Mouse (Mus musculus): Measurements from ENCODE around the gene Fez1. TPM values are rescaled to one million over a fixed set of nuclear protein-coding genes. Genes with fewer than 3 reads are reported as not detected.

The Fez1 gene
- polyA plus RNA-seq (2015; fragmentation: Nextera tagmentation; extraction: Ambion mirVana): 3.1 and 3.8 TPM in 2 replicates

DNA sequence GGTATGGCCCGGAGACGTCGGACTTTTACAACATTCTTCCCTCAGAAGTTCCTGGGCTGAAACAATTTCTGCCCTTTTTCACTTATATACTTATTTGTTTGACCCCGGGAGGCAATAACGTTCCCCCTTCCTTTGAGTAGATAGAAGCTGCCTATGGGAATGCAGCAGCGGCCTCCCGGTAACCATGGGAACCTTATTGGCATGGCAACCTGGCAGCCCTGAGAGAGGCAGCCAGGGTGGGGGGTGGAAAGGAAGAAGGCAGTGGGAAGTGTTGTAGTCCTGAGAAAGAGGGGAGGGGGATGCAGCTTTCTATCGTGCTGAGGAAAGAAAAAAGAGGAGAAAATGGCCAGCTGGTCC lies at the start of gene Fez1:
Fez1 (plus strand) TSS at position 221 of the 357 bp plus-strand sequence.
- peak within 1 kb of the TSS; percentile 35 for H3K4me2 ChIP-seq
- whole genome bisulfite sequencing: 4% methylated on average over 8 of the region's 8 CpGs
- H3K4me3 ChIP-seq: no peak within 1 kb of the TSS
- no peaks in the 10 kb centered on the region for H3K27me3 ChIP-seq
- H3K9ac ChIP-seq: no peak within 1 kb of the TSS
- peaks cover 7% of the 10 kb centered on the region for H3K4me1 ChIP-seq
- H3K27ac ChIP-seq: no peak within 1 kb of the TSS
- no peaks in the 10 kb centered on the region for H3K36me3 ChIP-seq
- no peaks in the 10 kb centered on the region for H3K9me3 ChIP-seq
- no peak for ATAC-seq (ENCODE audit: borderline replicate concordance, extremely low read depth, low FRiP score, low TSS enrichment)

DNA sequence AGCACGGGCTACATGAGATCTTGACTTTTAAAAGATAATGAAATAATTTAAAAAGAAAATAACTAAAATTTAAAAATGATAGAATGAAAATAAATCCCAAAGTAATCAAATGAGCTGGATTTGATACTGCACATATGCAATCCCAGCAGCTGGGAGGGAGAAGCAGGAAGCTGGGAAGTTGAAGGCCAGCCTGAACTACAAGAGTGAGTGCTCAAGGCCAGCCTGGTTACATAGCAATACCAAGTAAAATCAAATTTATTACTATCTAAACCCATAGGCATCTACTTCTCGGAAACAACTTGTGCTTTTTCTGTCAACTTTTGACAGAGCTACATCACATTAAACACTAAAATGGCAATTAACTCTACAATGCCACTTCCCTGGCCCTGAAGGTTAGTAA lies 37.7 kb upstream of the Fez1 start:
- peaks cover 83% of the 10 kb centered on the region for H3K36me3 ChIP-seq
- H3K27ac ChIP-seq: no peak overlapping the region
- no peaks in the 10 kb centered on the region for H3K4me1 ChIP-seq
- ATAC-seq (ENCODE audit: borderline replicate concordance, extremely low read depth, low FRiP score, low TSS enrichment): no peak
- no peak overlapping the region for H3K9ac ChIP-seq
- no peak overlapping the region for H3K4me3 ChIP-seq
- WGBS: 89% methylated on average over 2 of the region's 2 CpGs
- no peak overlapping the region for H3K4me2 ChIP-seq
- no peaks in the 10 kb centered on the region for H3K9me3 ChIP-seq
- H3K27me3 ChIP-seq: no peaks in the 10 kb centered on the region

DNA sequence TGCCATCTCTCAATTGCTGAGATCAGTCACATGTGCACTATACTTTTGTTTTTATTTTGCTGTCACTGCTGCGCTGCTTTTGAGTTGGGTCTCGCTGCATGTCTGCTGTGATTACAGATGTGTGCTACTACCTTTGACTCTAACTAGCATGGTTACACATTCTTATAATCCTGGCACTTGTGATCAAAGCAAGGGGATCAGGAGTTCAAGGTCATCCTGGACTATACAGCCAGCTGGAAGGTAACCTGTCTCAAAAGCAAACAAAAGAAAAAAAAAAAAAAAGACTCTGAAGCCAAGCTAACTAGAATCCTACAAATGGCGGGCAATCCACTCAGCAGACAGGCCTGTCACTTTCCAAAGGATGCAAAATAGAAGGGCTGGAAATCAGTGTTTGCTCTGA lies 29.5 kb upstream of the Fez1 start:
- no peak for ATAC-seq (ENCODE audit: borderline replicate concordance, extremely low read depth, low FRiP score, low TSS enrichment)

DNA sequence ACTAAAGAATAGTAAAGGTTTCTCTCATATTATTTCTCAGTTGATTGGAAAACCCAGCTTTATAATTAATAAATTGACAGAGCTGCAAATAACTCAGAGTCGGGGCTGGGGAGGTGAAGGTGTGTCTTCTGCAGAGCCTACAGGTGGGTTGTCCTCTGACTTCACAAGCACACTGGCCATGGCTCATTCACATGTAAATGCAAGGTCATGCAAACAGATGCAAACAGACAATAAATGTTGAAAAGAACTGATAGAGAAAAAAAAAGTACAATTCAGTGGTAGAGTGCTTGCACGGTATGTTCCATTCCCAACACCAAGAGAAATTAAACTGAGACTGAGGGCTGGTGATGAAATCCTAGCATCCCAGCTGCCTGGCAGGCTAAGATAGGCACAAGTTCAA lies 27.2 kb upstream of the Fez1 start:
- WGBS: 78% methylated on average over 2 of the region's 2 CpGs
- peaks cover 9% of the 10 kb centered on the region for H3K4me1 ChIP-seq
- H3K36me3 ChIP-seq: peaks cover 17% of the 10 kb centered on the region; the same call in 1 of the 2 replicates
- no peaks in the 10 kb centered on the region for H3K9me3 ChIP-seq
- ATAC-seq (ENCODE audit: borderline replicate concordance, extremely low read depth, low FRiP score, low TSS enrichment): no peak
- no peak overlapping the region for H3K4me2 ChIP-seq
- no peaks in the 10 kb centered on the region for H3K27me3 ChIP-seq
- H3K27ac ChIP-seq: no peak overlapping the region
- H3K4me3 ChIP-seq: no peak overlapping the region
- H3K9ac ChIP-seq: no peak overlapping the region

More for the DNA sequence above, 29.5 kb upstream of the Fez1 start:
- Histone ChIP-seq H3K27me3 (no peaks in the 10 kb centered on the region), H3K4me2 (no peak overlapping the region), H3K4me1 (peaks cover 9% of the 10 kb centered on the region), H3K9ac (no peak overlapping the region), H3K36me3 (peaks cover 36% of the 10 kb centered on the region), H3K27ac (no peak overlapping the region), H3K4me3 (no peak overlapping the region), H3K9me3 (no peaks in the 10 kb centered on the region)
- WGBS: 82% methylated on average over 3 of the region's 3 CpGs

DNA sequence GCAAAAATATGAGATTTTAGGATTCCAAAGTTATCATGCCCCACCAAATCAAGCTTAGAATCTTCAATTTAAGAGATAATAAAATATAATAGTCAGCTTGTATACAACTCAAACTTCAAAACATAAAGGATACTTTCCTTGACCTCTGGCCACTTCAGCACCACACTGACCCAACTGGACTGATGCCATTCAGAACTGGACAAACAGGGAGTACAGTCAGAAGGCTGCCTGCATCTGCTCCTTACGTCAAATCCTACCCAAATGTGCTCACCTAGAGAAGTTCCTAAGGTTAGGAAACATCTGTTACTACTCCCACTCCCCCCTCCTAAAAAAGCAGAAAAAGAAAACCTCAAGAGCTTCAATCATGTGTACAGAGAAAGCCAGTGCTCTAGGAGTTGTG lies 26.1 kb upstream of the Fez1 start:
- H3K4me2 ChIP-seq: no peak overlapping the region
- H3K4me3 ChIP-seq: no peak overlapping the region
- WGBS: 69% methylated on average over 1 of the region's 1 CpGs

DNA sequence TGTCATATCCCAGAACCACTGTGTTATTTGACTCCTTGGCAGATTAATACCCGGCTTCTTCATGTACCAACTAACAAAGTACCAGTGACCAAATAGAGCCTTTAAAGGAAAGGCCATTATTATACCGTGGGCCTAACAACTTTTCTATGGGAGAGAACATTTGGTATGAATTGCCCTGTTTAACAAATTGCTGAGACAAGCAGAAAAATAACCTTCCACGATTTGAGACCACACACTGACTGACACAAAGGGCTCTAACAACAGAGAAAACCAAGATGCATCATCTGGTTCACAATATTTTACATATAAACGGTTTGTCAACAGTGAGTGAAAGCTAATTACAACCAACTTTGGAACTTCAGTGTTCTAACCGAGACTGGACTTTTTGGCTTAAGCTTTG lies 25.4 kb upstream of the Fez1 start:
- peak overlapping the region; percentile 86 for H3K4me3 ChIP-seq
- WGBS: 13% methylated on average over 5 of the region's 5 CpGs
- ATAC-seq (ENCODE audit: borderline replicate concordance, extremely low read depth, low FRiP score, low TSS enrichment): no peak

More for the DNA sequence above, 26.1 kb upstream of the Fez1 start:
- Histone ChIP-seq H3K9ac (no peak overlapping the region), H3K9me3 (no peaks in the 10 kb centered on the region), H3K27me3 (no peaks in the 10 kb centered on the region), H3K36me3 (peaks cover 10% of the 10 kb centered on the region; the same call in 1 of the 2 replicates), H3K27ac (no peak overlapping the region), H3K4me1 (peaks cover 9% of the 10 kb centered on the region)
- ATAC-seq (ENCODE audit: borderline replicate concordance, extremely low read depth, low FRiP score, low TSS enrichment): no peak

DNA sequence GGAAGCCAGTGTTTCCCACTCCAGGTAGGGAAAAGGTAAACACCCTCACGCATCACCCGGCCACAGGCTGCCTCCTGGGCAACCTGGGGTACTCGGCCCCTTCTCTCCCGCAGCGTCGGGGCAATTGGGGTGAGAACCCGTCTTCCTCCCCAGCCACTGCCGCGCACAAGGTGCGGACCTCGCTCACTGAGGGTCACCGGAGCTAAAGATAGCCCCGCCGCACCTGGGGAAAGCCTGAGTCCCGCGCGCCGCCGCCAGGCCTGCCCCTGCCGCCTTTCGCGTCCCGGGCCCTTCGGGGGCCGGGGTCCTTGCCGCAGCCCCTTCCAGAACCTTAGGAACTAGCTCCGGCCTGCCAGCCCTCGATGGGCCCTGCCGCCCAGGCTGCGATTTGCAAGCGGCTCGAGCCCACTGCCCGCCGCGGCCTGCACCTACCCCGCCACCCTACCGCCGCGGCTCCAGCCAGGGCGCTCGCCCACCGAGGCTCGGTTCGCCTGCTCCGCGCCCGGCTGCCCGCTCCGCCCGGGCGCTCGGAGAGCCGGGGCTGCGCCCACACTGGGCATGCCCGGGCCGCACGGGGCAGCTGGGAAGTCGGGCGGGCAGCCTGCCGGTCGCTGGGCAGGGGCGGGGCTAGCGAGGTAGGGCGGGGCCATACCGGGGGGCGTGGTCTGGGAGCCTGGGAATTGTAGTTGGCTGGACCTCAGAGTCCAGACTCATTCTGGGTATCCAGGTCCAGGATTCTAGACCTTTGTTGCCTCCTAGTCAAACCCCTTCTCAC lies 24.7 kb upstream of the Fez1 start, which contains the start of gene Ei24:
Ei24 (minus strand) TSS at position 613 of the 775 bp plus-strand sequence.
- peak; percentile 99 for ATAC-seq (ENCODE audit: borderline replicate concordance, extremely low read depth, low FRiP score, low TSS enrichment)
- Histone ChIP-seq H3K9ac (peak within 1 kb of the TSS; percentile 96), H3K36me3 (no peaks in the 10 kb centered on the region), H3K4me2 (peak within 1 kb of the TSS; percentile 71), H3K9me3 (no peaks in the 10 kb centered on the region), H3K27me3 (no peaks in the 10 kb centered on the region), H3K27ac (peak within 1 kb of the TSS; percentile 71), H3K4me3 (peak within 1 kb of the TSS; percentile 86), H3K4me1 (peaks cover 9% of the 10 kb centered on the region)
- WGBS: under 1% methylated on average over 66 of the region's 66 CpGs

More for the DNA sequence above, 25.4 kb upstream of the Fez1 start:
- peaks cover 9% of the 10 kb centered on the region for H3K4me1 ChIP-seq
- no peaks in the 10 kb centered on the region for H3K9me3 ChIP-seq
- no peaks in the 10 kb centered on the region for H3K27me3 ChIP-seq
- no peak overlapping the region for H3K27ac ChIP-seq
- peak overlapping the region; percentile 96 for H3K9ac ChIP-seq
- H3K36me3 ChIP-seq: 0 out of 2 replicates have a peak, but pooled peaks cover 6% of the 10 kb centered on the region
- peak overlapping the region; percentile 71 for H3K4me2 ChIP-seq

DNA sequence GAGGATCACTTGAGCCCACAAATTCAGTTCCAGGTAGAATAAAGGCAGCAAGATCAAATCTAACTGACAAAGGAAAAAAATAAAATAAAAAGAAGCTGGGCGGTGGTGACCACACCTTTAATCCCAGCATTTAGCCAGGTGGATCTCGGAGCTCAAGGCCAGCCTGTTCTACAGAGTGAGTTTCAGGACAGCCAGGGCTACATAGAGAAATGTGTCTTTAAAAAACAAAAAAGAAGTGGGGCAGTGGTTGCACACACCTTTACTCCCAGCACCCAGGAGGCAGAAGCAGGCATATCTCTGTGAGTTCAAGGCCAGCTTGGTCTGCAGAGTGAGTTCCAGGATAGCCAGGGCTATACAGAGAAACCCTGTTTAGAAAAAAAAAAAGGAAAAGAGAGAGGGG lies 19.7 kb upstream of the Fez1 start:
- Histone ChIP-seq H3K4me3 (no peak overlapping the region), H3K36me3 (no peaks in the 10 kb centered on the region), H3K9me3 (no peaks in the 10 kb centered on the region), H3K9ac (no peak overlapping the region), H3K4me1 (no peaks in the 10 kb centered on the region), H3K4me2 (no peak overlapping the region), H3K27me3 (no peaks in the 10 kb centered on the region), H3K27ac (no peak overlapping the region)
- WGBS: 82% methylated on average over 2 of the region's 2 CpGs
- ATAC-seq (ENCODE audit: borderline replicate concordance, extremely low read depth, low FRiP score, low TSS enrichment): no peak

DNA sequence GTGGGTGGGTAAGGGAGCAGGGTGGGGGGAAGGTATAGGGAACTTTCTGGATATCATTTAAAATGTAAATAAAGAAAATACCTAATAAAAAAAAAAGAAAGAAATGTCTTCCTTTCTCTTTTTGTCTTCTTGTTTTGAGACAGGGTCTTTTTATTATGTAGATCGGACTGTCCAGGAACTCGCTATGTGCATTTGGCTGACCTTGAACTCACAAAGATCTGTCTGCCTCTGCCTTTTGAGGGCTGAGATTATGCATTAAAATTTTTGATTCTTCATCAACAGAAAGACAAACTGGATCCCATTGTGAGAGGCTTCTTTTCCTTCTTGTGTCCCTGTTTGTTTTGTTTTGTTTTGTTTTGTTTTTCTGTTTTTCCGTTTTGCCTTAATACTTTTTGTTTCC lies 18.7 kb upstream of the Fez1 start:
- H3K27ac ChIP-seq: no peak overlapping the region
- no peaks in the 10 kb centered on the region for H3K27me3 ChIP-seq
- H3K36me3 ChIP-seq: no peaks in the 10 kb centered on the region
- H3K9me3 ChIP-seq: no peaks in the 10 kb centered on the region
- WGBS: 79% methylated on average over 3 of the region's 3 CpGs
- H3K4me1 ChIP-seq: no peaks in the 10 kb centered on the region
- no peak for ATAC-seq (ENCODE audit: borderline replicate concordance, extremely low read depth, low FRiP score, low TSS enrichment)
- no peak overlapping the region for H3K4me3 ChIP-seq
- H3K4me2 ChIP-seq: no peak overlapping the region
- H3K9ac ChIP-seq: no peak overlapping the region

DNA sequence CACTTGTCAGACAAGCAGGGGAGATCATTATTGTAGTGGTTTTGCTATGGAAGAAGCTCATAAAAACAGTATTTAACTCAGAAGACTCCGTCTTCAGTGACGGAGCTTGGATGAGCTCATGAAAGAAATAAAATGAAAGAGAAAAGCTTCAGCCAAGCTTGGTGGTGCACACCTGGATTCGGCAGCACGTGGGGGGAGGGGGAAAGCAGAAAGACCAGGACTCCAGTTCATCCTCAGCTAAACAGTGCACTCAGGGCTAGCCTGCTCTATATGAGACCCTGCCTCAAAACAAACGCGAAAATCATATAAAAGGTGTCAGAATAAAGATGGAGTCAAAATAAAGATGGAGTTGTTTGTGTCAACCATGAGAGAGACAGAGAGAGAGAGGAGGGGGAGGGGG lies 18.3 kb upstream of the Fez1 start:
- H3K36me3 ChIP-seq: no peaks in the 10 kb centered on the region
- no peaks in the 10 kb centered on the region for H3K4me1 ChIP-seq
- ATAC-seq (ENCODE audit: borderline replicate concordance, extremely low read depth, low FRiP score, low TSS enrichment): no peak
- H3K9ac ChIP-seq: no peak overlapping the region
- H3K27ac ChIP-seq: no peak overlapping the region
- no peaks in the 10 kb centered on the region for H3K9me3 ChIP-seq
- 79% methylated on average over 6 of the region's 6 CpGs for WGBS
- H3K4me3 ChIP-seq: no peak overlapping the region
- no peaks in the 10 kb centered on the region for H3K27me3 ChIP-seq
- H3K4me2 ChIP-seq: no peak overlapping the region

DNA sequence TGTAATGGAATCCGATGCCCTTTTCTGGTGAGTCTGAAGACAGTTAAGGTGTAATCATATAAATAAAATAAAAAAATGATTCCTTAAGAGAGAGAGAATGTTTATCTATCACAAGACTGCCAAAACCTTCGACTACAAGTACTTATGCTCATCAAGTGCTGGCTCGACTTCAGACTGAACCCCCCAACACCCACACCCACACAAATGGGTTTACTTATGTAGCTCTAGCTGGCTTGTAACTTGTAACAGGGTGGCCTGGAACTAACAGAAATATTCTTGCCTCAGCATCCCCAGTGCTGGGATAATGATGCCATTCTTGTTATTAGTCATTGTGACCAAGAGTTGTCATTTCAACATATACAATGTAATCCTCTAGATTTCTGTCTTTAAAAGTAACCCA lies 17.7 kb upstream of the Fez1 start:
- Histone ChIP-seq H3K36me3 (no peaks in the 10 kb centered on the region), H3K4me3 (no peak overlapping the region), H3K27me3 (no peaks in the 10 kb centered on the region), H3K4me1 (no peaks in the 10 kb centered on the region), H3K27ac (no peak overlapping the region), H3K9me3 (no peaks in the 10 kb centered on the region), H3K9ac (no peak overlapping the region), H3K4me2 (no peak overlapping the region)
- 57% methylated on average over 3 of the region's 3 CpGs for WGBS
- ATAC-seq (ENCODE audit: borderline replicate concordance, extremely low read depth, low FRiP score, low TSS enrichment): no peak

DNA sequence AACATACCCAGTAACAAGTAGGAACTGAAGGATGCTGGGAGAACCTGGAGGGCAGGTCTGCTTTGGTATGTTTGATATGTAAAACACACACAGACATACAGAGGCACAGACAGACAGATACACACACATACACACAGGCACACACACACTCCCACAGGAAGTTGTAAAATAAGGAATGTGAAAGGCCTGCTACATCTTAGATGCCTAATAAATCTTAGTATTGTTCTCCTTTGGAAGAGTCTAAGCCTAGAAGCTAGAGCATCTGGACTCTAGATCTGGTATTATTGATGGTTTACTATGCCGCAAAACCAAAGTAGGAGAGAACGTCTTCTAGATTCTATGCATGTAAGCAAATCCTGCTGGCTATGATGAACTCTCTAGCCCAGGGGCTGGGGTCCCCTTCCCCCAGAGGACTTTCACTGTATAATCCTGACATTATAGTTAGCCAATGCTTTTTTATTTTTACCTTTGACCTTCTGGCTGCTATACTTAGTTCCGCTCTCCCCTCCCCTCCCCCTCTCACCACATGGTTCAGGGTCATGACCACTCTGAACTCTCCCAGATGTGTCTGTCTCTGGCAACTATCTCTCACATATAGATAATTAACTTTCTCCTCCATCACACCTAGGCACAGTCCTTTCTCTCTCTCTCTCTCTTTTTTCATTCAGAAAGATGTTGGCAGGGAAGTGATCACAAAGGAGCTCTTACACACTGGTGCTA lies 16.2 kb upstream of the Fez1 start:
- H3K4me1 ChIP-seq: no peaks in the 10 kb centered on the region
- H3K9me3 ChIP-seq: no peaks in the 10 kb centered on the region
- no peak overlapping the region for H3K4me3 ChIP-seq
- H3K27ac ChIP-seq: no peak overlapping the region
- no peaks in the 10 kb centered on the region for H3K36me3 ChIP-seq
- H3K9ac ChIP-seq: no peak overlapping the region
- no peaks in the 10 kb centered on the region for H3K27me3 ChIP-seq
- no peak overlapping the region for H3K4me2 ChIP-seq
- 80% methylated on average over 3 of the region's 3 CpGs for WGBS
- ATAC-seq (ENCODE audit: borderline replicate concordance, extremely low read depth, low FRiP score, low TSS enrichment): no peak
